Comparison of ENCODE assay signal across 12 mouse cellular contexts in genomic region chr15:100260351-100260750, GRCm38 (mm10). TPM values are rescaled to one million over a fixed set of nuclear protein-coding genes. Genes with fewer than 3 reads are reported as not detected.
"Had no signal": no experiment of that assay in that cellular context is flagged by ENCODE, and none has a peak within 500 bp of the region (broad histone marks: within the 10 kb centered on the region; RNA-seq: fewer than 3 reads in every experiment).

No protein-coding gene starts in this region.

RNA-seq across cellular contexts. Expression of gene Tmprss12, which starts 20.3 kb away (rescaled TPM):
- total RNA-seq: forebrain, postnatal 0 days; gastrocnemius, adult 18-20 months; gastrocnemius, adult 2 months; gastrocnemius, adult 8-10 months; gastrocnemius, postnatal 10 days; gastrocnemius, postnatal 14 days; gastrocnemius, postnatal 25 days; gastrocnemius, postnatal 36 days; gastrocnemius, postnatal 4 days; heart, adult 18-20 months; heart, adult 2 months; heart, adult 8-10 months had no signal
